Comparison of ENCODE assay signal across 9 mouse cellular contexts in the genomic region with DNA sequence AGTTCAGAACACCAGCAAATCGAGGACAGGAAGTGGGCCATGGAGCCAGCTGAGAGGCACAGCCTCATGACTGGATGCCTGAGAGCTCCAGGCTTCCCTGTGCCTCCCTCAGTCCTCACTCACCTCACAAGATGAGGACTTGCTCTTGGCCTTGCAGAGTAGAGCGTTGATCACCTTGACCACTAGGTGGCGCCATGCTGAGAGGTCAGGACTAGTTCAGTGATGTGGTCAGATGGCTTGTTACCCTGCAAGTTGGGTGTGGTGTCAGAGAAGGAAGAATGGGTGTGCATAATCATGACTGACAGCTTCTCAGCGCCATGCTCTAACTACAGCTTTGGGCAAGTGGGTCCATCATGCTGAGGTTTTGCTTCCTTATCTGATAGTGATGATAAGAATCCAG. TPM values are rescaled to one million over a fixed set of nuclear protein-coding genes. Genes with fewer than 3 reads are reported as not detected.
DNase-seq lines count a peak whose midpoint lies in the region; TF ChIP-seq lines count a peak whose summit lies in the region.
"Had no signal": no experiment of that assay in that cellular context is flagged by ENCODE, and none has a peak within 500 bp of the region (broad histone marks: within the 10 kb centered on the region; RNA-seq: fewer than 3 reads in every experiment).

No protein-coding gene starts in this region.

- intact Hi-C loops in left cerebral cortex, adult 2 months (cut with DNase I) = no loop called here

- H3K27ac ChIP-seq in left cerebral cortex, adult 2 months = no peak overlapping the region
- H3K27ac ChIP-seq: limb, embryonic 13.5 days had no signal

- peaks cover 11% of the 10 kb centered on the region for H3K27me3 ChIP-seq in megakaryocyte, embryonic 14.5 days (replicated peaks)

- H3K9me3 ChIP-seq in megakaryocyte, embryonic 14.5 days = no peaks in the 10 kb centered on the region
- H3K9me3 ChIP-seq: limb, embryonic 13.5 days had no signal

- TF ChIP-seq CTCF in left cerebral cortex, adult 2 months (IDR thresholded peaks at IDR 0.05) = peak; percentile 40

- DNase-seq in adrenal gland, postnatal 25 days = peak; percentile 12
- no peak for DNase-seq in adrenal gland, adult 2 months
- no peak for DNase-seq in left cerebral cortex, adult 2 months (ENCODE audit: extremely low spot score in 1 of 2, low spot score in 2 of 2)
- no peak for DNase-seq in left cerebral cortex, adult 18-20 months (ENCODE audit: low spot score in 2 of 2)
- peak; percentile 72 for DNase-seq in embryo, embryonic 10.5 days (ENCODE audit: low spot score)
- DNase-seq in testis, postnatal 14 days (ENCODE audit: low spot score) = peak; percentile 40
- no peak for DNase-seq in right cerebral cortex, postnatal 4 days

- peaks cover 5% of the 10 kb centered on the region; the same call in 1 of the 2 replicates for H3K4me1 ChIP-seq in megakaryocyte, embryonic 14.5 days

- no peaks in the 10 kb centered on the region for H3K36me3 ChIP-seq in megakaryocyte, embryonic 14.5 days (replicated peaks; ENCODE audit: low read length)
- H3K36me3 ChIP-seq: limb, embryonic 13.5 days had no signal

- H3K4me3 ChIP-seq in left cerebral cortex, adult 2 months = no peak overlapping the region
- H3K4me3 ChIP-seq in megakaryocyte, embryonic 14.5 days (replicated peaks) = peak overlapping the region; percentile 0
- H3K4me3 ChIP-seq: limb, embryonic 13.5 days had no signal

RNA-seq across cellular contexts. Expression of a gene that starts 5.2 kb away (rescaled TPM):
- total RNA-seq in adrenal gland, postnatal 25 days (2021) = not detected in 2 replicates
- total RNA-seq in adrenal gland, adult 2 months (2021) = under 1 TPM; 0.20 to 0.48 TPM
- not detected in 2 replicates for polyA plus RNA-seq in adrenal gland, adult 2 months (2012; rRNA removed)
- under 1 TPM; 0.42 to 0.57 TPM for total RNA-seq in left cerebral cortex, adult 2 months (2021)
- under 1 TPM; 0.26 to 0.59 TPM for total RNA-seq in left cerebral cortex, adult 18-20 months (2021)
- not detected in 2 replicates for polyA plus RNA-seq in megakaryocyte, embryonic 14.5 days (2012; ENCODE audit: insufficient read depth, low replicate concordance)

RNA-seq across cellular contexts. Expression of a gene that starts 35.3 kb away (rescaled TPM):
- total RNA-seq in adrenal gland, postnatal 25 days (2021) = 38.6 and 46.0 TPM in 2 replicates
- 10 to 100 TPM; 69.1 to 73.1 TPM for total RNA-seq in adrenal gland, adult 2 months (2021)
- polyA plus RNA-seq in adrenal gland, adult 2 months (2012; rRNA removed) = 0.24 and 0.29 TPM in 2 replicates
- 10 to 100 TPM; 45.1 to 48.0 TPM for total RNA-seq in left cerebral cortex, adult 2 months (2021)
- total RNA-seq in left cerebral cortex, adult 18-20 months (2021) = 10 to 100 TPM; 42.4 to 43.2 TPM
- polyA plus RNA-seq in megakaryocyte, embryonic 14.5 days (2012; ENCODE audit: insufficient read depth, low replicate concordance) = 9.2 TPM in 1 of 2 replicates, not detected in the other

RNA-seq across cellular contexts. Expression of a gene that starts 52.6 kb away (rescaled TPM):
- total RNA-seq in adrenal gland, postnatal 25 days (2021) = not detected in 2 replicates
- not detected for total RNA-seq in adrenal gland, adult 2 months (2021)
- not detected in 2 replicates for polyA plus RNA-seq in adrenal gland, adult 2 months (2012; rRNA removed)
- total RNA-seq in left cerebral cortex, adult 2 months (2021) = not detected
- total RNA-seq in left cerebral cortex, adult 18-20 months (2021) = not detected
- not detected in 2 replicates for polyA plus RNA-seq in megakaryocyte, embryonic 14.5 days (2012; ENCODE audit: insufficient read depth, low replicate concordance)

Comparison
In these comparisons a context has a peak if more than half of its experiments do, and no peak if none do; other contexts are left out.
1. DNase-seq: peak in adrenal gland, postnatal 25 days (single experiment), embryo, embryonic 10.5 days (single experiment) and testis, postnatal 14 days (single experiment); none in adrenal gland, adult 2 months (single experiment), left cerebral cortex, adult 2 months (0 of 2), left cerebral cortex, adult 18-20 months (0 of 2) and right cerebral cortex, postnatal 4 days (single experiment).